Mouse (Mus musculus): ENCODE results near the gene Klf12. TPM values are rescaled to one million over a fixed set of nuclear protein-coding genes. Genes with fewer than 3 reads are reported as not detected.

The Klf12 gene
- total and polyA plus RNA-seq, 2 experiments from 2014 or later, result 26.7 to 61.1 TPM

GRCm38 (mm10) chr14:100069543-100070090 lies 214.9 kb downstream of the Klf12 start:
- 42% methylated on average over 2 of the region's 2 CpGs for WGBS
- DNase-seq (ENCODE audit: low spot score), result no peak
- Histone ChIP-seq H3K4me2 (ENCODE audit: low read depth, low read length, poor library complexity, severe bottlenecking) (no peak overlapping the region), H3K27me3 (ENCODE audit: insufficient read depth, low read length) (no peaks in the 10 kb centered on the region), H3K9ac (replicated peaks; ENCODE audit: low read length, poor library complexity, severe bottlenecking) (no peak overlapping the region), H3K4me1 (ENCODE audit: insufficient read depth, low read length) (no peaks in the 10 kb centered on the region), H3K4me3 (ENCODE audit: low read depth, low read length) (no peak overlapping the region), H3K27ac (ENCODE audit: low read depth, low read length) (no peak overlapping the region), H3K9me3 (ENCODE audit: low read length) (no peaks in the 10 kb centered on the region), H3K36me3 (ENCODE audit: insufficient read depth, low read length) (no peaks in the 10 kb centered on the region)
- no peak for ATAC-seq (ENCODE audit: low FRiP score)
- TF ChIP-seq CTCF (IDR thresholded peaks at IDR 0.05), result no peak

GRCm38 (mm10) chr14:100068715-100069114 lies 215.8 kb downstream of the Klf12 start:
- no peaks in the 10 kb centered on the region for H3K4me1 ChIP-seq (ENCODE audit: insufficient read depth, low read length)
- H3K27ac ChIP-seq (ENCODE audit: low read depth, low read length), result no peak overlapping the region
- no peaks in the 10 kb centered on the region for H3K36me3 ChIP-seq (ENCODE audit: insufficient read depth, low read length)
- no peaks in the 10 kb centered on the region for H3K9me3 ChIP-seq (ENCODE audit: low read length)
- no peak for TF ChIP-seq CTCF (IDR thresholded peaks at IDR 0.05)
- WGBS, result 44% methylated on average over 5 of the region's 5 CpGs
- H3K9ac ChIP-seq (replicated peaks; ENCODE audit: low read length, poor library complexity, severe bottlenecking), result no peak overlapping the region
- no peak overlapping the region for H3K4me2 ChIP-seq (ENCODE audit: low read depth, low read length, poor library complexity, severe bottlenecking)
- DNase-seq (ENCODE audit: low spot score), result no peak
- no peak for ATAC-seq (ENCODE audit: low FRiP score)
- no peaks in the 10 kb centered on the region for H3K27me3 ChIP-seq (ENCODE audit: insufficient read depth, low read length)
- no peak overlapping the region for H3K4me3 ChIP-seq (ENCODE audit: low read depth, low read length)

- Histone ChIP-seq H3K9ac (replicated peaks; ENCODE audit: low read length, poor library complexity, severe bottlenecking) (no peak overlapping the region), H3K36me3 (ENCODE audit: insufficient read depth, low read length) (no peaks in the 10 kb centered on the region), H3K27ac (ENCODE audit: low read depth, low read length) (no peak overlapping the region), H3K27me3 (ENCODE audit: insufficient read depth, low read length) (no peaks in the 10 kb centered on the region), H3K4me3 (ENCODE audit: low read depth, low read length) (no peak overlapping the region), H3K4me2 (ENCODE audit: low read depth, low read length, poor library complexity, severe bottlenecking) (no peak overlapping the region), H3K4me1 (ENCODE audit: insufficient read depth, low read length) (no peaks in the 10 kb centered on the region), H3K9me3 (ENCODE audit: low read length) (no peaks in the 10 kb centered on the region)
- 100% methylated on average over 1 of the region's 1 CpGs for WGBS
- no peak for ATAC-seq (ENCODE audit: low FRiP score)
- DNase-seq (ENCODE audit: low spot score), result no peak
- no peak for TF ChIP-seq CTCF (IDR thresholded peaks at IDR 0.05)
Observed at GRCm38 (mm10) chr14:100062516-100062915, 222.0 kb downstream of the Klf12 start.

GRCm38 (mm10) chr14:100054150-100054549 lies 230.3 kb downstream of the Klf12 start:
- Histone ChIP-seq H3K36me3 (ENCODE audit: insufficient read depth, low read length) (no peaks in the 10 kb centered on the region), H3K27ac (ENCODE audit: low read depth, low read length) (no peak overlapping the region), H3K9me3 (ENCODE audit: low read length) (no peaks in the 10 kb centered on the region), H3K4me1 (ENCODE audit: insufficient read depth, low read length) (no peaks in the 10 kb centered on the region), H3K4me2 (ENCODE audit: low read depth, low read length, poor library complexity, severe bottlenecking) (no peak overlapping the region), H3K4me3 (ENCODE audit: low read depth, low read length) (no peak overlapping the region), H3K9ac (replicated peaks; ENCODE audit: low read length, poor library complexity, severe bottlenecking) (no peak overlapping the region), H3K27me3 (ENCODE audit: insufficient read depth, low read length) (no peaks in the 10 kb centered on the region)
- no peak for TF ChIP-seq CTCF (IDR thresholded peaks at IDR 0.05)
- ATAC-seq (ENCODE audit: low FRiP score) (no peak), DNase-seq (ENCODE audit: low spot score) (no peak)
- WGBS, result 74% methylated on average over 2 of the region's 2 CpGs

GRCm38 (mm10) chr14:100053456-100053855 lies 231.0 kb downstream of the Klf12 start:
- 90% methylated on average over 4 of the region's 4 CpGs for WGBS
- no peak for ATAC-seq (ENCODE audit: low FRiP score)
- Histone ChIP-seq H3K9me3 (ENCODE audit: low read length) (no peaks in the 10 kb centered on the region), H3K27ac (ENCODE audit: low read depth, low read length) (no peak overlapping the region), H3K4me2 (ENCODE audit: low read depth, low read length, poor library complexity, severe bottlenecking) (no peak overlapping the region), H3K4me3 (ENCODE audit: low read depth, low read length) (no peak overlapping the region), H3K4me1 (ENCODE audit: insufficient read depth, low read length) (no peaks in the 10 kb centered on the region), H3K36me3 (ENCODE audit: insufficient read depth, low read length) (no peaks in the 10 kb centered on the region), H3K9ac (replicated peaks; ENCODE audit: low read length, poor library complexity, severe bottlenecking) (no peak overlapping the region), H3K27me3 (ENCODE audit: insufficient read depth, low read length) (no peaks in the 10 kb centered on the region)
- no peak for DNase-seq (ENCODE audit: low spot score)
- no peak for TF ChIP-seq CTCF (IDR thresholded peaks at IDR 0.05)

- 85% methylated on average over 2 of the region's 2 CpGs for WGBS
- H3K9me3 ChIP-seq (ENCODE audit: low read length), result no peaks in the 10 kb centered on the region
Observed at GRCm38 (mm10) chr14:100052876-100053275, 231.6 kb downstream of the Klf12 start.

More at GRCm38 (mm10) chr14:100052876-100053275, 231.6 kb downstream of the Klf12 start:
- no peaks in the 10 kb centered on the region for H3K4me1 ChIP-seq (ENCODE audit: insufficient read depth, low read length)
- no peak overlapping the region for H3K4me3 ChIP-seq (ENCODE audit: low read depth, low read length)
- no peak overlapping the region for H3K4me2 ChIP-seq (ENCODE audit: low read depth, low read length, poor library complexity, severe bottlenecking)
- no peak overlapping the region for H3K27ac ChIP-seq (ENCODE audit: low read depth, low read length)
- ATAC-seq (ENCODE audit: low FRiP score) (no peak), DNase-seq (ENCODE audit: low spot score) (no peak)
- no peak for TF ChIP-seq CTCF (IDR thresholded peaks at IDR 0.05)
- H3K36me3 ChIP-seq (ENCODE audit: insufficient read depth, low read length), result no peaks in the 10 kb centered on the region
- H3K27me3 ChIP-seq (ENCODE audit: insufficient read depth, low read length), result no peaks in the 10 kb centered on the region
- no peak overlapping the region for H3K9ac ChIP-seq (replicated peaks; ENCODE audit: low read length, poor library complexity, severe bottlenecking)
